Mouse (Mus musculus): Measurements from ENCODE around the gene 4930518I15Rik. TPM values are rescaled to one million over a fixed set of nuclear protein-coding genes. Genes with fewer than 3 reads are reported as not detected.
A peak's percentile ranks its signal among the peaks of the same experiment; 100 is the strongest.

The 4930518I15Rik gene
- polyA plus RNA-seq, 1 experiment: 1.1 TPM

GRCm38 (mm10) chr2:156842711-156843110 is 15.0 kb downstream of the 4930518I15Rik start:
- Histone ChIP-seq H3K27ac (ENCODE audit: control insufficient read depth, insufficient read depth, low read depth, low read length) (no peak overlapping the region), H3K4me3 (ENCODE audit: control insufficient read depth, low read depth, low read length) (no peak overlapping the region), H3K27me3 (ENCODE audit: control insufficient read depth, insufficient read depth, low read length) (no peaks in the 10 kb centered on the region), H3K4me1 (ENCODE audit: control insufficient read depth, insufficient read depth, low read length) (peaks cover 25% of the 10 kb centered on the region), H3K36me3 (ENCODE audit: control insufficient read depth, insufficient read depth, low read length) (no peaks in the 10 kb centered on the region)
- TF ChIP-seq CTCF (IDR thresholded peaks at IDR 0.05; ENCODE audit: control insufficient read depth, insufficient read depth, insufficient replicate concordance, low read depth, low read length) (no peak), POLR2A (IDR thresholded peaks at IDR 0.05; ENCODE audit: control insufficient read depth, low read depth, low read length) (no peak)

GRCm38 (mm10) chr2:156841841-156842706 is 15.7 kb downstream of the 4930518I15Rik start:
- TF ChIP-seq CTCF (IDR thresholded peaks at IDR 0.05; ENCODE audit: control insufficient read depth, insufficient read depth, insufficient replicate concordance, low read depth, low read length): no peak
- no peak; the same call in 1 of the 2 replicates for TF ChIP-seq POLR2A (IDR thresholded peaks at IDR 0.05; ENCODE audit: control insufficient read depth, low read depth, low read length)
- Histone ChIP-seq H3K4me1 (ENCODE audit: control insufficient read depth, insufficient read depth, low read length) (peaks cover 25% of the 10 kb centered on the region), H3K4me3 (ENCODE audit: control insufficient read depth, low read depth, low read length) (peak overlapping the region; percentile 87), H3K27me3 (ENCODE audit: control insufficient read depth, insufficient read depth, low read length) (no peaks in the 10 kb centered on the region), H3K36me3 (ENCODE audit: control insufficient read depth, insufficient read depth, low read length) (no peaks in the 10 kb centered on the region), H3K27ac (ENCODE audit: control insufficient read depth, insufficient read depth, low read depth, low read length) (peak overlapping the region; percentile 51)

- H3K27me3 ChIP-seq (ENCODE audit: control insufficient read depth, insufficient read depth, low read length): no peaks in the 10 kb centered on the region
- peak overlapping the region; percentile 51 for H3K27ac ChIP-seq (ENCODE audit: control insufficient read depth, insufficient read depth, low read depth, low read length)
- peak; percentile 32; the same call in 1 of the 2 replicates for TF ChIP-seq POLR2A (IDR thresholded peaks at IDR 0.05; ENCODE audit: control insufficient read depth, low read depth, low read length)
- no peak for TF ChIP-seq CTCF (IDR thresholded peaks at IDR 0.05; ENCODE audit: control insufficient read depth, insufficient read depth, insufficient replicate concordance, low read depth, low read length)
- H3K4me1 ChIP-seq (ENCODE audit: control insufficient read depth, insufficient read depth, low read length): peaks cover 25% of the 10 kb centered on the region
- peak overlapping the region; percentile 87 for H3K4me3 ChIP-seq (ENCODE audit: control insufficient read depth, low read depth, low read length)
- no peaks in the 10 kb centered on the region for H3K36me3 ChIP-seq (ENCODE audit: control insufficient read depth, insufficient read depth, low read length)
Measured at GRCm38 (mm10) chr2:156841028-156841840, 16.5 kb downstream of the 4930518I15Rik start.

GRCm38 (mm10) chr2:156840301-156841027 is 17.3 kb downstream of the 4930518I15Rik start:
- TF ChIP-seq CTCF (IDR thresholded peaks at IDR 0.05; ENCODE audit: control insufficient read depth, insufficient read depth, insufficient replicate concordance, low read depth, low read length): no peak
- TF ChIP-seq POLR2A (IDR thresholded peaks at IDR 0.05; ENCODE audit: control insufficient read depth, low read depth, low read length): no peak
- peak overlapping the region; percentile 63 for H3K27ac ChIP-seq (ENCODE audit: control insufficient read depth, insufficient read depth, low read depth, low read length)
- H3K36me3 ChIP-seq (ENCODE audit: control insufficient read depth, insufficient read depth, low read length): no peaks in the 10 kb centered on the region
- H3K27me3 ChIP-seq (ENCODE audit: control insufficient read depth, insufficient read depth, low read length): no peaks in the 10 kb centered on the region
- H3K4me1 ChIP-seq (ENCODE audit: control insufficient read depth, insufficient read depth, low read length): peaks cover 25% of the 10 kb centered on the region
- peak overlapping the region; percentile 87 for H3K4me3 ChIP-seq (ENCODE audit: control insufficient read depth, low read depth, low read length)

GRCm38 (mm10) chr2:156839319-156840191 is 18.2 kb downstream of the 4930518I15Rik start, which contains the start of gene Tgif2:
TSS of gene Tgif2 (plus strand) at chr2:156840007.
- H3K4me1 ChIP-seq (ENCODE audit: control insufficient read depth, insufficient read depth, low read length): peaks cover 27% of the 10 kb centered on the region
- H3K27me3 ChIP-seq (ENCODE audit: control insufficient read depth, insufficient read depth, low read length): no peaks in the 10 kb centered on the region
- TF ChIP-seq POLR2A (IDR thresholded peaks at IDR 0.05; ENCODE audit: control insufficient read depth, low read depth, low read length): peak; percentile 49; the same call in 1 of the 2 replicates
- TF ChIP-seq CTCF (IDR thresholded peaks at IDR 0.05; ENCODE audit: control insufficient read depth, insufficient read depth, insufficient replicate concordance, low read depth, low read length): no peak
- H3K27ac ChIP-seq (ENCODE audit: control insufficient read depth, insufficient read depth, low read depth, low read length): peak within 1 kb of the TSS; percentile 63
- H3K36me3 ChIP-seq (ENCODE audit: control insufficient read depth, insufficient read depth, low read length): no peaks in the 10 kb centered on the region
- H3K4me3 ChIP-seq (ENCODE audit: control insufficient read depth, low read depth, low read length): peak within 1 kb of the TSS; percentile 87

GRCm38 (mm10) chr2:156838839-156839238 is 18.9 kb downstream of the 4930518I15Rik start:
- Histone ChIP-seq H3K4me3 (ENCODE audit: control insufficient read depth, low read depth, low read length) (no peak overlapping the region), H3K36me3 (ENCODE audit: control insufficient read depth, insufficient read depth, low read length) (no peaks in the 10 kb centered on the region), H3K4me1 (ENCODE audit: control insufficient read depth, insufficient read depth, low read length) (peaks cover 27% of the 10 kb centered on the region), H3K27ac (ENCODE audit: control insufficient read depth, insufficient read depth, low read depth, low read length) (no peak overlapping the region), H3K27me3 (ENCODE audit: control insufficient read depth, insufficient read depth, low read length) (no peaks in the 10 kb centered on the region)
- TF ChIP-seq CTCF (IDR thresholded peaks at IDR 0.05; ENCODE audit: control insufficient read depth, insufficient read depth, insufficient replicate concordance, low read depth, low read length): no peak
- TF ChIP-seq POLR2A (IDR thresholded peaks at IDR 0.05; ENCODE audit: control insufficient read depth, low read depth, low read length): no peak

Measured in testis, adult 2 months (tissue).